Mouse (Mus musculus) erythroblast, embryonic 14.5 days (primary cell): ENCODE measurements at regions not wholly inside any gene's neighbourhood (a gene's known extent, or its start where the extent isn't known, plus 50 kb on each side); places are given as distances from the start of the nearest gene placed in this dataset.

Experiments used
- H3K27me3 ChIP-seq: 2 replicates; pipeline ENCODE4 v1.6.1; 2012; ENCODE audit warnings: inconsistent platforms; ENCODE audit not compliant: control insufficient read depth
- H3K36me3 ChIP-seq: 2 replicates; pipeline ENCODE4 v1.6.1; 2012; ENCODE audit warnings: mild to moderate bottlenecking, inconsistent platforms; ENCODE audit not compliant: control insufficient read depth
- H3K4me1 ChIP-seq: 2 replicates; pipeline ENCODE4 v1.6.1; 2012; ENCODE audit warnings: inconsistent platforms; ENCODE audit not compliant: control insufficient read depth
- H3K4me3 ChIP-seq: replicated peaks from 2 replicates; pipeline ENCODE3; 2012; ENCODE audit warnings: moderate library complexity, mild to moderate bottlenecking, inconsistent platforms
- H3K9me3 ChIP-seq: 2 replicates; pipeline ENCODE4 v1.6.1; 2012; ENCODE audit warnings: low read length, inconsistent platforms, mixed read lengths; ENCODE audit not compliant: control insufficient read depth
- GATA1 ChIP-seq: IDR thresholded peaks from 2 replicates; pipeline ENCODE4 v1.6.1; 2012; ENCODE audit warnings: low read length, inconsistent platforms, mixed read lengths
- TAL1 ChIP-seq: IDR thresholded peaks from 3 replicates; pipeline ENCODE4 v1.6.1; 2012; ENCODE audit warnings: low read length, inconsistent platforms, mixed read lengths

DNA sequence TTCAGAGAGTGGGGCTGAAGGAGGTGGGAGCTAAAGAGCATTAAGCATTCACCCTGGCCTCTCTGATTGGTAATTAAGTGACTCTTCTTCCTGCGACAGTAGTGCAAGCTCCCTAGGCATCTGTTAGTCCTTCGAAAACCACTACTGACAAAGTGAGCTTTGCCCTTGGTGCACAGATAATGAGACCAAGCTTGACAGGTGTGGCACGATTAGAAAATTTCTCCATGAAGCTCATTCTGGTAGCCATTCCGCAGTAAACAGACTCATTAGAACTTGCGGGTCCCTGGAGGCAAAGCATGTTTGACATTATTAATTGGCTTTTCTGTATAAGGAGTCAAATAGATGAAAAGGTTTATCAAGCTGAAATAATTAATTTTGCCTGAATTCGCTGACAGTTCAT lies 285.8 kb downstream of the Insig2 start:
- H3K27me3 ChIP-seq, result no peaks in the 10 kb centered on the region
- H3K36me3 ChIP-seq, result no peaks in the 10 kb centered on the region
- H3K4me1 ChIP-seq, result no peaks in the 10 kb centered on the region
- no peak overlapping the region for H3K4me3 ChIP-seq
- H3K9me3 ChIP-seq, result no peaks in the 10 kb centered on the region
- TF ChIP-seq GATA1, result no peak
- TF ChIP-seq TAL1, result no peak

GRCm38 (mm10) chr1:121047406-121047805 lies 285.0 kb downstream of the Insig2 start:
- Histone ChIP-seq H3K4me3 (no peak overlapping the region), H3K27me3 (no peaks in the 10 kb centered on the region), H3K4me1 (no peaks in the 10 kb centered on the region), H3K9me3 (no peaks in the 10 kb centered on the region), H3K36me3 (no peaks in the 10 kb centered on the region)
- TF ChIP-seq TAL1 (no peak), GATA1 (no peak)

GRCm38 (mm10) chr1:121049684-121050083 lies 282.7 kb downstream of the Insig2 start:
- Histone ChIP-seq H3K36me3 (no peaks in the 10 kb centered on the region), H3K27me3 (no peaks in the 10 kb centered on the region), H3K4me3 (no peak overlapping the region), H3K4me1 (no peaks in the 10 kb centered on the region), H3K9me3 (no peaks in the 10 kb centered on the region)
- TF ChIP-seq GATA1 (no peak), TAL1 (no peak)

DNA sequence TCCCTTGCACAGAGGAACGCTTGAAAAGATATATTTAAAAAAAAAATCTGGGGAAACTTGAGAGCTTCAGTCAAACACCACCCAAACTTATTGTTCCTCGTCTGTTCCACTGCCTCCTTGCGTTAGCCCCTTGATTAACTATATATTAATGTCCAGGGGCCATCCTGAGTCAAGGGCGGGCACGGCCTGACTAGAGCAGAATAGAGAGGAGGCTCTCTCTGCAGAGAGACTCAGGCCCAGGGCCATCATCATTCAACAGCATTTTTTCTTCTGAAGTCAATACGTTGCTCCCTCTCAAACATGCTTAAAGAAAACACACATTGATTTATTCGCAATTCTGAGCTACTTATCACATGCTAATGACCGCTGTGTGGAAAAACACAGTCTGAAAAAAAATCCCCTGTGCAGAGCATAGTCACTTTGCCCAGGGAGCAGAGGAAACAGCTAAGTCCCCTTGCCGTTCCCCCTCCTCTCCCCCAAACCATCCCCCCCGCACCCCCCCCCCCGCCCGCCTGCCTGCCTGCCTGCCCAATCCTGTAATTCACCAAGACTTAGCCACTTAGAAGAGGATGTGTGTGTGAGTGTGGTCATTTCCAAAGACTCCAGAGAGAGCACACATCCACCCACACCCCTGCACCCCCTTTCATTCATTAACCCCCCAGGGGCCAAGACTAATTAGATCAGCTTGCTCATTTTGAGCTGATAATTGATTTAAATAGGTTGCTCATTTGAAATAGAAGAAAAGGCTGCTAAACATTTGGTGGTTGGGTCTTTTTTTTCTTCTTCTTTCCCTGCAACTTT lies 281.5 kb downstream of the Insig2 start:
- Histone ChIP-seq H3K9me3 (no peaks in the 10 kb centered on the region), H3K4me3 (no peak overlapping the region), H3K27me3 (no peaks in the 10 kb centered on the region), H3K36me3 (no peaks in the 10 kb centered on the region), H3K4me1 (no peaks in the 10 kb centered on the region)
- TF ChIP-seq TAL1, result no peak
- no peak for TF ChIP-seq GATA1

DNA sequence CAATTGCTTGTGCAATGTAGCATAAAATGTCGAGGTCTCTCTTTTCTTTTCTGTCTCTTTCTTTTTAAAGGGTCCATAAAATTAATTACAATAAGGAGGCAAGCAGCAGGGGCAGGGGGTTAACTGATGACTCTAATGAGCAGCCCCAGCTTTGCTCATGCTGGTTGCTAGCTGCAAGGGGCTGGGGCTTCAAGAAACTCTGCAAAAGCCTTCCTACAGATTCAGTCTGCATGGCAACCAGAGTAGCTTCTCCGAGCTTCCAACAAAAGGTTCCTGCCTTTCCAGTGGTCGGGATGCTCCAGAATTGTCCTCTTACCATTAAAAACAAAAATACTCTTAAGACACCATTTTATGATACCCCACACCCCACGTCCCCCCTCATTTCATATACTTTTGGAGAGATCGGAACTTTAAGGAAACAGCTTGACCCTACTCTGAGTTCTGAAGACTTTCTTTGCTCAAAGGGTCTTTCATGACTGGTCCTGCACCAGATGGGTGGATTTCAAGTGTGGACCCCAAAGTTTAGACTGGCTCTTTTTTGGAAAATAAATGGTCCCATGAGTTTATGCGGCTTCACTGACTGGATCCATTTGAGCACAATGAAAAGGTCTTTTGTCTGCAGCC lies 280.8 kb downstream of the Insig2 start:
- no peak for TF ChIP-seq GATA1
- TF ChIP-seq TAL1, result no peak
- no peaks in the 10 kb centered on the region for H3K36me3 ChIP-seq
- no peaks in the 10 kb centered on the region for H3K4me1 ChIP-seq
- H3K27me3 ChIP-seq, result no peaks in the 10 kb centered on the region
- H3K4me3 ChIP-seq, result no peak overlapping the region
- no peaks in the 10 kb centered on the region for H3K9me3 ChIP-seq

GRCm38 (mm10) chr1:121052120-121052501 lies 280.3 kb downstream of the Insig2 start:
- H3K36me3 ChIP-seq, result no peaks in the 10 kb centered on the region

GRCm38 (mm10) chr1:121053692-121054091 lies 278.7 kb downstream of the Insig2 start:
- H3K27me3 ChIP-seq, result no peaks in the 10 kb centered on the region
- no peaks in the 10 kb centered on the region for H3K4me1 ChIP-seq
- no peaks in the 10 kb centered on the region for H3K36me3 ChIP-seq
- no peak overlapping the region for H3K4me3 ChIP-seq
- peaks cover 3% of the 10 kb centered on the region; the same call in 1 of the 2 replicates for H3K9me3 ChIP-seq
- no peak for TF ChIP-seq TAL1
- TF ChIP-seq GATA1, result no peak

More at GRCm38 (mm10) chr1:121052120-121052501, 280.3 kb downstream of the Insig2 start:
- H3K4me3 ChIP-seq, result no peak overlapping the region
- no peaks in the 10 kb centered on the region; the same call in 1 of the 2 replicates for H3K9me3 ChIP-seq
- no peaks in the 10 kb centered on the region for H3K27me3 ChIP-seq
- TF ChIP-seq GATA1 (no peak), TAL1 (no peak)
- no peaks in the 10 kb centered on the region for H3K4me1 ChIP-seq

- Histone ChIP-seq H3K27me3 (no peaks in the 10 kb centered on the region), H3K4me1 (no peaks in the 10 kb centered on the region), H3K4me3 (no peak overlapping the region), H3K36me3 (no peaks in the 10 kb centered on the region), H3K9me3 (no peaks in the 10 kb centered on the region)
- TF ChIP-seq GATA1 (no peak), TAL1 (no peak)
Measured at GRCm38 (mm10) chr1:121074569-121074968, 257.8 kb downstream of the Insig2 start.

DNA sequence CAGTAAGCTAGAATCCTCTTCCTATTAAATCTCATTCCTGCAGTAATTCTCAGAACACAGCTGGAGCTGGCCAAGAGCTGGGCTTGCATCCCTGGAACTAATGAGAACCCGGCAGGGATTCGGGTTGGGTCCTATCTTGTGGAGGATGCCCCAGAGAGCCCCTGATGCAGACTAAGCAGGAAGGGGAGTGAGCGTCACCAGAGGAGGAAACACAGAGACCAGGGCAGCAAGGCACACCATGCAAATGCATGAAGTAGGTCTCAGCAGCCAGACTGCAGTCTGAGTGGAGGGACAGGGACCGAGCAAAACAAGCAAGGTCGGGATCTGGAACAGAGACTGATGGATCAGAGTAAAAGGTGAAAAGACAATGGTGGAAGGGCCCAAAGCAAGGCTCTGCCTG lies 249.6 kb downstream of the Insig2 start:
- TF ChIP-seq TAL1 (no peak), GATA1 (no peak)

More for the DNA sequence above, 249.6 kb downstream of the Insig2 start:
- Histone ChIP-seq H3K4me1 (no peaks in the 10 kb centered on the region), H3K4me3 (no peak overlapping the region), H3K27me3 (no peaks in the 10 kb centered on the region), H3K36me3 (no peaks in the 10 kb centered on the region), H3K9me3 (no peaks in the 10 kb centered on the region)
